Mouse (Mus musculus): ENCODE measurements around the gene Gpr4.

Gpr4 gene

GRCm38 (mm10) chr7:19227883-19228792 is 15.8 kb downstream of the Gpr4 start, which contains the start of gene Opa3:
Gene Opa3 (plus strand): TSS chr7:19228334.
- peak; percentile 100 for DNase-seq (ENCODE audit: low read depth, low spot score)

DNA sequence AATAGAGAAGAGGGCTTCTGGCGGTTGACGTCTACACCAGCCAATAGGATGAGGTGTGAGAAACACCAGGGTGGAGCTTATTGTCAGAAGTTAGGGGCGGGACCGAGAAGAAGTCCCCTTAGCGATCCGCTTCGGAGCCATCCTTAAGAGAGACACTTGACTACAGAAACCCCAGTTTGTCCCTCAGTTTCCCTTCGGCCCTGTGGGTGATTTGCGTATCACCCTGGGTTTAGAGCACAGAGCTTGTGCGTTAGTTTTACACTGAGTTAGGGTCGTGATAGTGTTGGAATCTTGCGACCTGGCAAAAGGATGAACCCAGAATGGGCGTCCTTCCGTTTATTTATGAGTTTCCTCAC is 16.4 kb downstream of the Gpr4 start:
- DNase-seq (ENCODE audit: low read depth, low spot score): no peak

- no peak for DNase-seq (ENCODE audit: low read depth, low spot score)
These were observed 17.1 kb downstream of the Gpr4 start for GRCm38 (mm10) chr7:19229404-19229803.

GRCm38 (mm10) chr7:19230041-19230580 is 17.8 kb downstream of the Gpr4 start:
- no peak for DNase-seq (ENCODE audit: low read depth, low spot score)

DNA sequence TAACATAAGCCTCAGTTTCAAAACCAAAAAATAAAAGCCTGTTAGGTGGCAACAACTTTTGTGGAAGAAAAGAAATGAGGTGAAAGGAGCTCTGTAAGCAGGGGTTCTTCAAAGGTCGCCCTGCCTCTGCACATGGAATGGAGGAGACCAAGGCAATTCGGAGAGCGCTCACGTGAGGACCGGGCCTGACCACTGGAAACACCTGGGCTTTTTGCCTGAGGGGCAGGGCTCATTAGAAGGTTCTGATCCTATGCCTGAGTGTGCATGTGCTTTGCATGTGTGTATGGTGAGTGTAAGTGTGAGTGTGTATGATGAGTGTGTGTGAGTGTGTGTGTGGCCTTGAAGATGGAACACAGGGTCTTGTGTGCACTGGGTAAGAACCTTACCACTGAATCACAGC is 18.6 kb downstream of the Gpr4 start:
- DNase-seq (ENCODE audit: low read depth, low spot score): no peak

- DNase-seq (ENCODE audit: low read depth, low spot score): no peak
These were observed 19.5 kb downstream of the Gpr4 start for GRCm38 (mm10) chr7:19231849-19232248.

DNA sequence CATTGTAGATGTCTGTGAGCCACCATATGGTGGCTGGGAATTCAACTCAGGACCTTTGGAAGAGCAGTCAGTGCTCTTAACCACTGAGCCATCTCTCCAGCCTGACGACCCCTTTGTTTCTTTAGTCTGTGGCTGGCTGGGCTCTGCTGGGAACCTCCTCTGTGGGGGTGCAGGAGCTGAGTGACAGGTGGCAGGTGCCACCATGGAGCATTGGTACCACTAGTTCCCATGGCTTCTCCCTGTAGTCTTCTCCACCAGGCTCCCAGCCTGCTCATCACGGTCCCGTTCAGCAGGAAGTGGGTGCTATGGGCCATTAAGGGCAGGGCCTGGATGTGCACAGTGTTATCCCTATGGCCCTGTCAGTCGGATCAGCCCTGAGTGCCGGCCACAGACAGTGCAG is 22.3 kb downstream of the Gpr4 start:
- DNase-seq (ENCODE audit: low read depth, low spot score): no peak

DNA sequence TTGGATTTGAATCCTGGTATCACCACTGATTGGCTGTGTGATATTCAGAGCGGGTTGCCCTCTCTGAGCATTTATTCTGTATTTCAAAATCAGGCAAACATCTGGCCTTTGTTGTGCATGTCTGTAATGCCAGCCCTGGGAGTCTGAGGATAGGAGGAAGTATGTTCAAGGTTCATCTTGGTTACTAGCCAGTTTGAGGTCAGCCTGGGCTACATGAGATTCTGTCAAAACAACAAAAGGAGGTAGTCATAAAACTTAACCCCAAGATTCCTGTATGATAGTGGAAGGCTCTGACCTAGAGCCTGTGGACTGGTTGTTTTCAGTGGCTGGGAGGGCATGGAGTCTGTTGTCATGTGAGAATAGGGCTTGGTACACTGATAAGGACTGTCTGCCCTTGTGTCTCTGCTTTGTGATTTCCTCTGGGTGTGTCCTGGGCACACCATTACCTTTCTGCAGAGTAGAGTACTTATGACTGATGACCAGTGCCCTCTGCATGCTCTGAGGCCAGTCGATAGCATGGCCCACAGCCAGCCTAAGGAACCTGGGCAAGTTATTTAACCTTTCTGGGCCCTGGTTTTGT is 22.8 kb downstream of the Gpr4 start:
- DNase-seq (ENCODE audit: low read depth, low spot score): no peak

GRCm38 (mm10) chr7:19236411-19236810 is 24.1 kb downstream of the Gpr4 start:
- DNase-seq (ENCODE audit: low read depth, low spot score): no peak

DNA sequence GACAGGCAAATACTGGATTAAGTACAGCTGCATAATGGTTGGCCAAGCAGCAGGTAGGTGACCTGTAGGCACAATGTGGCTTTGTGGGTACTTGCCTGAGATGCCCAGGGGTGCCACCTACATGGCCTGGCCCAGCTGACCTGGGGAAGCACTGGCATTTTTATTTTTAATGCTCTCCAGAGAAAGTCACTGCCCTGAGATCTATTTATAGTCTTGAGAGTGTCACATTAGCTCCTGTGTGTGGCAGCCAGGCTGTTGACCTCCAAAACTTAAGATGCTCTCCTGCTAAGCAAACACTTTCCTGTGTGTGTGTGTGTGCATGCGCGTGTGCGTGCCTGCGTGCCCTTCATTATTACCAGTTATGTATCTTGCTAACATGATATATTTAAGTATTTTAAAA is 26.0 kb downstream of the Gpr4 start:
- DNase-seq (ENCODE audit: low read depth, low spot score): no peak

GRCm38 (mm10) chr7:19239423-19239822 is 27.1 kb downstream of the Gpr4 start:
- peak; percentile 91 for DNase-seq (ENCODE audit: low read depth, low spot score)

DNA sequence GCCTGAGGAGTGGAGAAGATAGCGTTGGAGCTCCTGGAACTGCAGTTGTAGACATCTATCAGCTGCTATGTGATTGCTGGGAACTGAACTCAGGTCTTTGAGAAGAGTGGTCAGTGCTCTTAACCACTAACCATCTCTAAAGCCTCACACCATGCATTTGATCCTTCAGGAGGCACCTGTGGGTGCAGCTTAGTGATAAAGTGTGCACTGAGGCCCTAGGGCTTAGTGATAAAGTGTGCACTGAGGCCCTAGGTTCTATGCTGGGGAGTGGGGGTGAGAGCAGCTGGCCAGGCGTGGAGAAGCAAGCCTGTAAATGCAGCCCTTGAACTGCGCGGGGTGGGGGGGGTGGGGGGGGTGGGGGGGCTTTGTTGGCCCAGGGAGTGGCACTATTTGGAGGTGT is 27.6 kb downstream of the Gpr4 start:
- no peak for DNase-seq (ENCODE audit: low read depth, low spot score)

GRCm38 (mm10) chr7:19240905-19241463 is 28.6 kb downstream of the Gpr4 start:
- DNase-seq (ENCODE audit: low read depth, low spot score): no peak

GRCm38 (mm10) chr7:19242005-19242404 is 29.7 kb downstream of the Gpr4 start:
- DNase-seq (ENCODE audit: low read depth, low spot score): no peak

GRCm38 (mm10) chr7:19243858-19244257 is 31.5 kb downstream of the Gpr4 start:
- DNase-seq (ENCODE audit: low read depth, low spot score): no peak

DNA sequence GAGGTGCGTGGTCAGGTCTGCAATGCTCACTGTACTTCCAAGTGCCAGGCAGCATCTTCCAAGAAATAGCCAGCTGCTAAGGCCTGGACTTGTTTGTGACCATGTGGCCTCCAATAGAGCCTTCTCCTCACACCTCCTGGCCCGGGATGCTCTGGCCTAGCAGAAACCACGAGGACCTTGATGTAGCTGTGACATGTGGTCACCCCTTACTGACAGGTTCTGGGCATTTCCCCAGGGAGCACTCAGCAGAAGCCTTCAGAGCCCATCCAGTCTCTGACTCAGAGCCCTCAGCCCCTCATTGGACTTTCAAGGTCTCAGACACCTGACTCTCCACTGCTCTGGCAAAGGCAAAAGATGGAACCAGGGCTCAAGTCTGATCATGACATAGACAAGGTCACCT is 32.7 kb downstream of the Gpr4 start:
- DNase-seq (ENCODE audit: low read depth, low spot score): no peak

GRCm38 (mm10) chr7:19246855-19247254 is 34.5 kb downstream of the Gpr4 start:
- no peak for DNase-seq (ENCODE audit: low read depth, low spot score)

DNA sequence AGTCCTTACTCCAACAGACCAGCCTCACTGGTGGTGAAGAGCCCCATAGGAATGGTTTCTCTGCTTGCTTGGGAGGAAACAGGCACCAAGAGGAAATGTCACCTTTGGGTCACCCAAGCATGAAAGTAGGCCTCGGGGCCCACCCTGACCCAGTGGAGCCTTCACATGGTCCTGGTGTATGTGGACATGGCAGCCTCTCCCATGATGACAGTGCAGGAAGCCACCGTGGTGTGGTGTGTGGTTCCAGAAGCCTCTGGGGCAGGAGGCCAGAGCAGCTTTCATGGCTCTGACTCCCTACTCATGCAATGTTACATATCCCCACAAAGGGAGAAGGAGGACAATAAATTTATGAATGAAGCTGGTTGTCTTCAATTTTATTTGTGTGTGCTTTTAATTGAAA is 35.2 kb downstream of the Gpr4 start:
- DNase-seq (ENCODE audit: low read depth, low spot score): no peak

GRCm38 (mm10) chr7:19252078-19252477 is 39.7 kb downstream of the Gpr4 start:
- DNase-seq (ENCODE audit: low read depth, low spot score): no peak

DNA sequence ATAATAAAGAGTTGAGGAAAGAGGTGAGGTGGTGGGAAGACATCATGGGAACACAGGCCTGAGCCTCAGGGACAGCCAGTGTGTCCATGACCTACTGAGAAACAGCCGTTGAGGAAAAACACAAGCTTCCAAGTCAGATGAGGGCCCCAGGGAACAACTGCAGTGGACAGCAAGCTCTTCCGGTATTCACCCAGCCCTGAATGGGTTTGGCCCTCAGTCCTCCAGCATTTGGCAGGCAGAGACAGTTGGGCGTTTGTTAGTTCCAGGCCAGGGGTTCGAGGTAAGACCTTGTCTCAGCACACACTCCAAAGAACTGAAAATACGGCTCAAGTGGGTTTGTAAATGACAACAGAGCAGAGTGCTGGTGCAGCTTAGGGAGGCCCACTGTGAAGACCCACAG is 41.1 kb downstream of the Gpr4 start:
- DNase-seq (ENCODE audit: low read depth, low spot score): no peak

DNA sequence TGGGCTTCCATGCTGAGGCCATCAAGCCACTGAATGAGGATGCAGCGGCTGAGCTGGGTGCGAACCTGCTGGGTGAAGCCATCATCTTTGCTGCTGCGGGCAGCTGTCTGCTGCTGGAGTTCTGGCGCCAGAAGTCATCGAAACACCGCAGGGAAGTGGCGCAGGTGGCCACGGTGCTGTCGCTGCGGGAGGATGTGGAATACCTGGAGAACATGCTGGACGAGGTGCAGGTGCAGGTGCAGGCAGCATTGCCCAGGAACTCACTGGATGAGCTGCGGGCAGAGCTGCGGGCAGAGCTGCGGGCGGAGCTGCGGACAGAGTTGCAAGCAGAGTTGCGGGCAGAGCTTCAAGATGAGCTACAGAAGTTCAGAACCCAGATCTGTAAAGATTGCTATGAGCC is 43.1 kb downstream of the Gpr4 start:
- DNase-seq (ENCODE audit: low read depth, low spot score): no peak

DNA sequence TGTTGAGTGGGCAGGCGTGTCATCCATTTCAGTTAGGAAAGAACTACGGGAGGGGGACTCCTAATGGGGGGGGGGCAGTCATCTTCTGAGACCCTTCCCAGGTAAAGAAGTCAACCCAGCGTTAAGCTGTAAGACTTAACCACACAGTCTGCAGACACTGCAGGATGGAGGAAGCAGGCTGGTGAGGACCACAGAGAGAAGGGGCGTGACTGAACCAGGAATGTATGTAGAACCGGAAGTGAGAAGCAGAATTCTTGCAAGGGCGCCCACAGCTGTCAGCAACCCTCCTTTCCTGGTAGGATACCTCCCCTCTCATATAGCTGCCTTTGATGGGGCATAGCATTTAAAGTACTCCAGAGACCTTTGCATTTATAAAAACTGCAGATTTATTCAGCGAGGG is 44.2 kb downstream of the Gpr4 start:
- no peak for DNase-seq (ENCODE audit: low read depth, low spot score)

Measured in forelimb bud, embryonic 11.5 days (tissue).